ENCODE assay signal across 8 mouse cellular contexts in genomic region chr4:45108456-45109110, GRCm38 (mm10). TPM values are rescaled to one million over a fixed set of nuclear protein-coding genes. Genes with fewer than 3 reads are reported as not detected.
DNase-seq lines count a peak whose midpoint lies in the region; ATAC-seq and TF ChIP-seq lines count a peak whose summit lies in the region.

No protein-coding gene starts in this region.

- no peaks in the 10 kb centered on the region for H3K27me3 ChIP-seq in cerebellum, adult 2 months (ENCODE audit: control insufficient read depth, insufficient read depth, low read length)
- H3K27me3 ChIP-seq in megakaryocyte, embryonic 14.5 days (replicated peaks) = peaks cover 2% of the 10 kb centered on the region
- H3K27me3 ChIP-seq in hindbrain, embryonic 13.5 days = peaks cover 8% of the 10 kb centered on the region; the same call in 1 of the 2 replicates
- no peaks in the 10 kb centered on the region; the same call in 1 of the 2 replicates for H3K27me3 ChIP-seq in neural tube, embryonic 13.5 days

- WGBS in cerebellum, adult 2 months = 71% methylated on average over 8 of the region's 8 CpGs
- 75% methylated on average over 8 of the region's 8 CpGs for WGBS in hindbrain, embryonic 13.5 days
- 55% methylated on average over 8 of the region's 8 CpGs for WGBS in neural tube, embryonic 13.5 days

- TF ChIP-seq POLR2A in cerebellum, adult 2 months (IDR thresholded peaks at IDR 0.05; ENCODE audit: borderline replicate concordance, insufficient read depth, low read length) = no peak

- H3K9me3 ChIP-seq in megakaryocyte, embryonic 14.5 days = no peaks in the 10 kb centered on the region
- H3K9me3 ChIP-seq in hindbrain, embryonic 13.5 days = no peaks in the 10 kb centered on the region
- H3K9me3 ChIP-seq in neural tube, embryonic 13.5 days = no peaks in the 10 kb centered on the region

- no peak overlapping the region for H3K27ac ChIP-seq in cerebellum, adult 2 months (ENCODE audit: insufficient read depth, low read length)
- no peak overlapping the region for H3K27ac ChIP-seq in hindbrain, embryonic 13.5 days
- H3K27ac ChIP-seq in neural tube, embryonic 13.5 days (replicated peaks) = no peak overlapping the region

- peak overlapping the region; percentile 2 for H3K4me3 ChIP-seq in cerebellum, adult 2 months (replicated peaks; ENCODE audit: insufficient read depth, low read depth, low read length)
- H3K4me3 ChIP-seq in megakaryocyte, embryonic 14.5 days (replicated peaks) = peak overlapping the region; percentile 97
- no peak overlapping the region for H3K4me3 ChIP-seq in hindbrain, embryonic 13.5 days
- H3K4me3 ChIP-seq in neural tube, embryonic 13.5 days = no peak overlapping the region

- no peak overlapping the region for H3K4me2 ChIP-seq in hindbrain, embryonic 13.5 days
- H3K4me2 ChIP-seq in neural tube, embryonic 13.5 days = peak overlapping the region; percentile 87

- no peak for ATAC-seq in megakaryocyte, adult 5-6 weeks (ENCODE audit: poor library complexity, severe bottlenecking)
- ATAC-seq in hindbrain, embryonic 13.5 days (ENCODE audit: low FRiP score) = 0 out of 2 replicates have a peak, but pooled peaks have one; percentile 19
- ATAC-seq in neural tube, embryonic 13.5 days (ENCODE audit: low read depth) = no peak

- no peak overlapping the region for H3K9ac ChIP-seq in hindbrain, embryonic 13.5 days
- 0 out of 2 replicates have a peak overlapping the region, but pooled peaks have one; percentile 32 for H3K9ac ChIP-seq in neural tube, embryonic 13.5 days

- no peak for TF ChIP-seq CTCF in cerebellum, adult 2 months (IDR thresholded peaks at IDR 0.05; ENCODE audit: borderline replicate concordance, insufficient read depth, low read depth, low read length)

- peaks cover 3% of the 10 kb centered on the region; the same call in 1 of the 2 replicates for H3K4me1 ChIP-seq in cerebellum, adult 2 months (ENCODE audit: control insufficient read depth, insufficient read depth, low read length)
- H3K4me1 ChIP-seq in megakaryocyte, embryonic 14.5 days = peaks cover 31% of the 10 kb centered on the region
- H3K4me1 ChIP-seq in hindbrain, embryonic 13.5 days (replicated peaks) = peaks cover 13% of the 10 kb centered on the region
- H3K4me1 ChIP-seq in neural tube, embryonic 13.5 days (replicated peaks) = peaks cover 17% of the 10 kb centered on the region

- H3K36me3 ChIP-seq in megakaryocyte, embryonic 14.5 days (replicated peaks; ENCODE audit: low read length) = peaks cover 22% of the 10 kb centered on the region
- peaks cover 13% of the 10 kb centered on the region for H3K36me3 ChIP-seq in hindbrain, embryonic 13.5 days
- peaks cover 14% of the 10 kb centered on the region for H3K36me3 ChIP-seq in neural tube, embryonic 13.5 days

- peak in 1 of 2 experiments; percentile 16 for DNase-seq in cerebellum, adult 2 months
- no peak for DNase-seq in cerebellum, adult 11 months
- DNase-seq in gastrocnemius, postnatal 25 days = no peak
- no peak for DNase-seq in thymus, postnatal 4 days

RNA-seq across cellular contexts. Expression of gene Tomm5, which starts 0.7 kb away (rescaled TPM):
- polyA plus RNA-seq in cerebellum, adult 2 months (2012; rRNA removed) = 140 and 155 TPM in 2 replicates
- polyA plus RNA-seq in megakaryocyte, embryonic 14.5 days (2012; ENCODE audit: insufficient read depth, low replicate concordance) = 18.7 and 112 TPM in 2 replicates
- total RNA-seq in megakaryocyte, adult 5-6 weeks (2015) = 97.0 and 98.6 TPM in 2 replicates
- 94.3 and 112 TPM in 2 replicates for total RNA-seq in megakaryocyte, adult 5-6 weeks (2017)
- polyA plus RNA-seq in hindbrain, embryonic 13.5 days (2015; fragmentation: Nextera tagmentation; extraction: Ambion mirVana) = 159 and 163 TPM in 2 replicates
- polyA plus RNA-seq in neural tube, embryonic 13.5 days (2015; fragmentation: Nextera tagmentation; extraction: Ambion mirVana) = 152 and 166 TPM in 2 replicates
- 100 to 1,000 TPM in 1 of 2 experiments, 10 to 100 TPM in 1; 84.5 to 103 TPM for total RNA-seq in gastrocnemius, postnatal 25 days (2021)

RNA-seq across cellular contexts. Expression of gene Fbxo10, which starts 24.2 kb away (rescaled TPM):
- 18.6 and 19.2 TPM in 2 replicates for polyA plus RNA-seq in cerebellum, adult 2 months (2012; rRNA removed)
- polyA plus RNA-seq in megakaryocyte, embryonic 14.5 days (2012; ENCODE audit: insufficient read depth, low replicate concordance) = 0.29 and 1.4 TPM in 2 replicates
- 3.4 and 4.4 TPM in 2 replicates for total RNA-seq in megakaryocyte, adult 5-6 weeks (2015)
- total RNA-seq in megakaryocyte, adult 5-6 weeks (2017) = 4.5 and 5.4 TPM in 2 replicates
- polyA plus RNA-seq in hindbrain, embryonic 13.5 days (2015; fragmentation: Nextera tagmentation; extraction: Ambion mirVana) = 13.6 and 15.9 TPM in 2 replicates
- 14.3 and 15.4 TPM in 2 replicates for polyA plus RNA-seq in neural tube, embryonic 13.5 days (2015; fragmentation: Nextera tagmentation; extraction: Ambion mirVana)
- total RNA-seq in gastrocnemius, postnatal 25 days (2021) = 1 to 10 TPM; 2.5 TPM

Comparison
In these comparisons a context has a peak if more than half of its experiments do, and no peak if none do; other contexts are left out.
1. H3K4me3 ChIP-seq: peak in cerebellum, adult 2 months (single experiment) and megakaryocyte, embryonic 14.5 days (single experiment); none in hindbrain, embryonic 13.5 days (single experiment) and neural tube, embryonic 13.5 days (single experiment).